Mouse (Mus musculus): ENCODE measurements at regions not wholly inside any gene's neighbourhood (a gene's known extent, or its start where the extent isn't known, plus 50 kb on each side); places are given as distances from the start of the nearest gene placed in this dataset.

- no peaks in the 10 kb centered on the region for H3K27me3 ChIP-seq
- no peak for ATAC-seq (replicated peaks)
- WGBS = 50% methylated on average over 1 of the region's 1 CpGs
These were observed 260.3 kb downstream of the Aldoart1 start for GRCm38 (mm10) chr4:72592129-72592528.

GRCm38 (mm10) chr4:72574946-72575345 is 277.5 kb downstream of the Aldoart1 start:
- Histone ChIP-seq H3K4me3 (no peak overlapping the region), H3K9ac (replicated peaks) (no peak overlapping the region), H3K27me3 (no peaks in the 10 kb centered on the region), H3K36me3 (no peaks in the 10 kb centered on the region), H3K27ac (replicated peaks) (no peak overlapping the region), H3K4me2 (replicated peaks) (no peak overlapping the region), H3K9me3 (no peaks in the 10 kb centered on the region), H3K4me1 (no peaks in the 10 kb centered on the region)
- 72% methylated on average over 1 of the region's 1 CpGs for WGBS
- no peak for ATAC-seq (replicated peaks)

More at GRCm38 (mm10) chr4:72592129-72592528, 260.3 kb downstream of the Aldoart1 start:
- Histone ChIP-seq H3K4me2 (replicated peaks) (no peak overlapping the region), H3K9ac (replicated peaks) (no peak overlapping the region), H3K36me3 (no peaks in the 10 kb centered on the region), H3K27ac (replicated peaks) (no peak overlapping the region), H3K9me3 (no peaks in the 10 kb centered on the region), H3K4me1 (no peaks in the 10 kb centered on the region), H3K4me3 (no peak overlapping the region)

- peak; percentile 90 for ATAC-seq (replicated peaks)
- Histone ChIP-seq H3K4me3 (no peak overlapping the region), H3K4me1 (no peaks in the 10 kb centered on the region), H3K9me3 (no peaks in the 10 kb centered on the region), H3K4me2 (replicated peaks) (no peak overlapping the region), H3K27me3 (no peaks in the 10 kb centered on the region), H3K27ac (replicated peaks) (no peak overlapping the region), H3K9ac (replicated peaks) (no peak overlapping the region), H3K36me3 (no peaks in the 10 kb centered on the region)
- WGBS = 18% methylated on average over 2 of the region's 2 CpGs
These were observed 280.5 kb downstream of the Aldoart1 start for GRCm38 (mm10) chr4:72571924-72572323.

GRCm38 (mm10) chr4:72565186-72565585 is 287.2 kb downstream of the Aldoart1 start:
- Histone ChIP-seq H3K9ac (replicated peaks) (no peak overlapping the region), H3K4me3 (no peak overlapping the region), H3K9me3 (no peaks in the 10 kb centered on the region), H3K27me3 (no peaks in the 10 kb centered on the region), H3K36me3 (no peaks in the 10 kb centered on the region), H3K4me1 (peaks cover 10% of the 10 kb centered on the region; the same call in 1 of the 2 replicates), H3K27ac (replicated peaks) (no peak overlapping the region), H3K4me2 (replicated peaks) (no peak overlapping the region)
- WGBS = 88% methylated on average over 3 of the region's 3 CpGs
- ATAC-seq (replicated peaks) = no peak

- 11% methylated on average over 4 of the region's 4 CpGs for WGBS
- Histone ChIP-seq H3K9me3 (no peaks in the 10 kb centered on the region), H3K36me3 (no peaks in the 10 kb centered on the region), H3K27me3 (no peaks in the 10 kb centered on the region), H3K9ac (replicated peaks) (no peak overlapping the region), H3K4me3 (no peak overlapping the region), H3K27ac (replicated peaks) (no peak overlapping the region), H3K4me1 (peaks cover 10% of the 10 kb centered on the region; the same call in 1 of the 2 replicates), H3K4me2 (replicated peaks) (no peak overlapping the region)
- peak; percentile 85 for ATAC-seq (replicated peaks)
These were observed 289.3 kb downstream of the Aldoart1 start for GRCm38 (mm10) chr4:72562909-72563676.

GRCm38 (mm10) chr4:72554276-72554675 is 298.2 kb downstream of the Aldoart1 start:
- Histone ChIP-seq H3K4me2 (replicated peaks) (no peak overlapping the region), H3K9me3 (no peaks in the 10 kb centered on the region), H3K4me3 (no peak overlapping the region), H3K4me1 (no peaks in the 10 kb centered on the region), H3K9ac (replicated peaks) (no peak overlapping the region), H3K27ac (replicated peaks) (no peak overlapping the region), H3K36me3 (no peaks in the 10 kb centered on the region), H3K27me3 (no peaks in the 10 kb centered on the region)
- ATAC-seq (replicated peaks) = no peak

GRCm38 (mm10) chr4:72534563-72534962 is 317.9 kb downstream of the Aldoart1 start:
- Histone ChIP-seq H3K27ac (replicated peaks) (no peak overlapping the region), H3K36me3 (no peaks in the 10 kb centered on the region), H3K4me2 (replicated peaks) (no peak overlapping the region), H3K9ac (replicated peaks) (no peak overlapping the region), H3K4me3 (no peak overlapping the region), H3K4me1 (no peaks in the 10 kb centered on the region), H3K9me3 (no peaks in the 10 kb centered on the region), H3K27me3 (no peaks in the 10 kb centered on the region)
- 49% methylated on average over 1 of the region's 1 CpGs for WGBS
- ATAC-seq (replicated peaks) = no peak

- Histone ChIP-seq H3K4me3 (no peak overlapping the region), H3K9me3 (no peaks in the 10 kb centered on the region), H3K36me3 (no peaks in the 10 kb centered on the region), H3K4me2 (replicated peaks) (no peak overlapping the region), H3K4me1 (peaks cover 6% of the 10 kb centered on the region; the same call in 1 of the 2 replicates), H3K27ac (replicated peaks) (peak overlapping the region; percentile 80), H3K27me3 (no peaks in the 10 kb centered on the region), H3K9ac (replicated peaks) (no peak overlapping the region)
- peak; percentile 70 for ATAC-seq (replicated peaks)
These were observed 323.9 kb upstream of the Tle1 start for GRCm38 (mm10) chr4:72524630-72525029.

- Histone ChIP-seq H3K9me3 (no peaks in the 10 kb centered on the region), H3K27me3 (no peaks in the 10 kb centered on the region), H3K27ac (replicated peaks) (peak overlapping the region; percentile 80; the same call in 1 of the 2 replicates), H3K4me1 (peaks cover 6% of the 10 kb centered on the region; the same call in 1 of the 2 replicates), H3K36me3 (no peaks in the 10 kb centered on the region), H3K9ac (replicated peaks) (no peak overlapping the region), H3K4me2 (replicated peaks) (no peak overlapping the region), H3K4me3 (no peak overlapping the region)
- peak; percentile 90 for ATAC-seq (replicated peaks)
- 23% methylated on average over 1 of the region's 1 CpGs for WGBS
These were observed 323.4 kb upstream of the Tle1 start for GRCm38 (mm10) chr4:72524100-72524499.

GRCm38 (mm10) chr4:72511220-72511619 is 310.5 kb upstream of the Tle1 start:
- Histone ChIP-seq H3K9me3 (no peaks in the 10 kb centered on the region), H3K4me3 (no peak overlapping the region), H3K4me2 (replicated peaks) (no peak overlapping the region), H3K27me3 (no peaks in the 10 kb centered on the region), H3K9ac (replicated peaks) (no peak overlapping the region), H3K27ac (replicated peaks) (no peak overlapping the region), H3K36me3 (no peaks in the 10 kb centered on the region), H3K4me1 (no peaks in the 10 kb centered on the region)
- WGBS = 41% methylated on average over 1 of the region's 1 CpGs
- ATAC-seq (replicated peaks) = peak; percentile 69; the same call in 1 of the 2 replicates

GRCm38 (mm10) chr4:72481748-72482147 is 281.0 kb upstream of the Tle1 start:
- WGBS = 43% methylated on average over 1 of the region's 1 CpGs
- ATAC-seq (replicated peaks) = peak; percentile 29; the same call in 1 of the 2 replicates
- Histone ChIP-seq H3K4me3 (no peak overlapping the region), H3K27me3 (no peaks in the 10 kb centered on the region), H3K9ac (replicated peaks) (no peak overlapping the region), H3K4me2 (replicated peaks) (no peak overlapping the region), H3K9me3 (no peaks in the 10 kb centered on the region), H3K4me1 (no peaks in the 10 kb centered on the region), H3K27ac (replicated peaks) (peak overlapping the region; percentile 56; the same call in 1 of the 2 replicates), H3K36me3 (no peaks in the 10 kb centered on the region)

GRCm38 (mm10) chr4:72480535-72480934 is 279.8 kb upstream of the Tle1 start:
- Histone ChIP-seq H3K4me2 (replicated peaks) (no peak overlapping the region), H3K4me1 (no peaks in the 10 kb centered on the region), H3K27me3 (no peaks in the 10 kb centered on the region), H3K27ac (replicated peaks) (peak overlapping the region; percentile 40; the same call in 1 of the 2 replicates), H3K9ac (replicated peaks) (no peak overlapping the region), H3K4me3 (no peak overlapping the region), H3K9me3 (no peaks in the 10 kb centered on the region), H3K36me3 (no peaks in the 10 kb centered on the region)
- WGBS = 76% methylated on average over 3 of the region's 3 CpGs
- no peak for ATAC-seq (replicated peaks)
